Mouse (Mus musculus): Measurements from ENCODE around the gene Gm45233.

Gene Gm45233

DNA sequence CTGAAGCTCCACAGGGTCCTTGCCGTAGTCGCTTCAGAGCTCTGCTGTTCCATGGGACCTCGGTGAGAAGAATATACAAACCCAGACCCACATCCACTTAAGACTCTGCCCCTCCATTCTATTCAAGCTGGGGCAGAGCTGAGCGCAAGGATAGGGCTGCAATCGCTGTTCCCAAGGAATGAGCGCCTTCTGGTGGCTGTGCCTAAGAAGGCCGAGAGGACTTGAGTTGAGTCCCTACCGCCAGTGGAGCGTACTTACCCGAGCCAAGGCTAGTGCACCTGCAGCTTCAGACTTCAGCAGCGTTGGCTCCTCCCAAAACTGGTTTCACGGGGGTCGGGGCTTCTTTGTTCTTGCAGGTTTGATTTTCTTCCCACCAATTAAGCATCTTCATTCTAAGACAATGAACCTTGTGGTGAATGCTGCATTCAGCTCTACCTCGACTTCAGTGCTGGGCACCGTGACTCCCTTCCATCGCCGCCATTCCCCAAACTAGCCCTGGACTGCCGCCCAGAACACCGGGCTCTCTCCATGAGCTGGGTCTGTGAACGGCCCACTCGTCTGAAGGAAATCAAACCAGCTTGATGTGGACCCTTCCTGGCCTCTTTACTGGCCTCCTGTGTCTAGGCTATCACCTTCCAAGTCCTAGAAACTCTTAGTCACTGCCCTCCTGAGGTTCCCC lies 51.6 kb downstream of the Gm45233 start:
- no peak for DNase-seq (ENCODE audit: low read depth, low spot score)

DNA sequence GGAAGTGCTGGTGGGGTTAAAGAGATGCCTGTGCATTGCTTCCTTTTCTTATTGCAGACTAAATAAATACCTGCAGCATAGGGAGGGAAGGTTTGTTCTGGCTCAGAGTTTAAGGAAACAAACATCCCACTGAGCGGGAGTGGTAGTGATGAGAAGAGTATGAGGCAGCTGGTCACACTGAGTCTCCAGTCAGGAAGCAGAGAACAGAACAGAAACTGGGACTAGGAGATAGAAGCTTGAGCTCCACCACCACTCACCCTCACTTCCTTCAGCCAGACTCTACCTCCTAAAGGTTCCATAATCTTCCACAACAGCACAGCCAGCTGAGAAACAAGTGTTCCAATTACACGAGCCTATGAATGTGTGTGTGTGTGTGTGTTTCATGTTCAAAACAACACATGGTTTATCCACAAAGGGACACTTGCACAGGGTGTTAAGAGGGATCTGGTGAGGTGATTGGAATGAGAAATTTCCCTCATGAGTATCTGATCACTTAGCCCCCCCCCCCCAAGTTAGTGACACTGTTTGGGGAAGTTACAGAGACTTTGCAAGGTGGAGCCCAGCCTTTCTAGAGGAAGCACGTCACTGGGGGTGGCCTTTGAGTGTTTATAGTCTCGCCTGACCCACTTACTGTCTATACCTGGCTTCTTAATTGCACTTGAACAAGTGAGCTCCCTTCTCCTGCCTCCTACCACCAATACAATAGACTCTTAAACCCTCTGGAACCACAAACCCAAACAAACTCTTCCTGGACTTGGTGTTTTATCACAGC lies 68.0 kb downstream of the Gm45233 start:
- no peak for DNase-seq (ENCODE audit: low read depth, low spot score)

DNA sequence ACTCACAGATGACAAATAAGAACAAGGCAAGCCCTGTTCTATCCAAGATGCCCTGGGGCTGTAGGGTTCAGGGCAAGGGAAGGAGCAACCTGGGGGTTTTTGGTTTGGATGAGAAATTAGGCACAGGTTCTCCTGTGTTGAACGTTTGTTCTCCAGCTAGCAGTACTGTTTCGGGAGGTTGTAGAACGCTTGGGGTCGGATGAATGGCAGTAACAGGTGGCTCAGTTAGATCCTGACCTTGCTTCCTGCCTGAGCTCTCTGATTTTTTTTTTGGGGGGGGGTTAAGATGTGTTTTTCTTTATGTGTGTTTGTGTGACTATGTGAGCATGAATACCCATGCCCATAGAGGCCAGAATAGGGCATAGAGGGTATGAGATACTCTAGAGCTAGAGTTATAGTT lies 68.6 kb downstream of the Gm45233 start:
- DNase-seq (ENCODE audit: low read depth, low spot score), result no peak
